9 mouse cellular contexts compared by ENCODE assay signal in genomic region chr8:111989911-111990310, GRCm38 (mm10). TPM values are rescaled to one million over a fixed set of nuclear protein-coding genes. Genes with fewer than 3 reads are reported as not detected.
DNase-seq lines count a peak whose midpoint lies in the region; ATAC-seq and TF ChIP-seq lines count a peak whose summit lies in the region.
"Had no signal": no experiment of that assay in that cellular context is flagged by ENCODE, and none has a peak within 500 bp of the region (broad histone marks: within the 10 kb centered on the region; RNA-seq: fewer than 3 reads in every experiment).

No protein-coding gene starts in this region.

- DNase-seq in CD8-positive naive resting alpha-beta T cell, adult 2 months (ENCODE audit: low read depth in 2 of 2, low spot score in 2 of 2), result peak; percentile 72 to 78
- DNase-seq in ZHBTc4 (ENCODE audit: low read depth, low spot score), result peak; percentile 93
- peak; percentile 81 to 91 for DNase-seq in cerebellum, postnatal 25 days
- DNase-seq in heart, adult 2 months, result peak; percentile 67 to 79
- peak; percentile 83 for DNase-seq in layer of hippocampus, adult 11-12 months (ENCODE audit: low spot score)
- peak; percentile 85 for DNase-seq in lung, postnatal 0 days (ENCODE audit: low spot score)
- peak; percentile 42 for DNase-seq in right cerebral cortex, postnatal 25 days
- DNase-seq in urinary bladder, postnatal 4 days (ENCODE audit: low spot score in 2 of 2), result peak; percentile 53 to 80

- H3K4me1 ChIP-seq in heart, adult 2 months (ENCODE audit: control insufficient read depth, insufficient read depth, low read length), result no peaks in the 10 kb centered on the region
- no peaks in the 10 kb centered on the region for H3K4me1 ChIP-seq in lung, postnatal 0 days (ENCODE audit: insufficient read depth, low read depth, low read length)

- TF ChIP-seq EP300 in heart, adult 2 months (IDR thresholded peaks at IDR 0.05; ENCODE audit: insufficient read depth, low read depth, low read length), result no peak
- no peak for TF ChIP-seq EP300 in lung, postnatal 0 days (IDR thresholded peaks at IDR 0.05)

- H3K27me3 ChIP-seq in heart, adult 2 months (ENCODE audit: control insufficient read depth, insufficient read depth, low read length), result no peaks in the 10 kb centered on the region
- H3K27me3 ChIP-seq in lung, postnatal 0 days (replicated peaks; ENCODE audit: insufficient read depth, low read length), result no peaks in the 10 kb centered on the region
- H3K27me3 ChIP-seq: limb, embryonic 12.5 days had no signal

- no peak overlapping the region for H3K4me2 ChIP-seq in lung, postnatal 0 days (replicated peaks; ENCODE audit: low read depth, low read length)
- H3K4me2 ChIP-seq: limb, embryonic 12.5 days had no signal

- H3K9me3 ChIP-seq in lung, postnatal 0 days (ENCODE audit: low read length), result no peaks in the 10 kb centered on the region
- H3K9me3 ChIP-seq: limb, embryonic 12.5 days had no signal

- peak; percentile 95 for TF ChIP-seq CTCF in heart, adult 2 months (IDR thresholded peaks at IDR 0.05)
- TF ChIP-seq CTCF in lung, postnatal 0 days (IDR thresholded peaks at IDR 0.05), result peak; percentile 91

- TF ChIP-seq POLR2A in heart, adult 2 months (IDR thresholded peaks at IDR 0.05; ENCODE audit: insufficient read depth, low read depth, low read length), result no peak

- no peak overlapping the region for H3K9ac ChIP-seq in heart, adult 2 months (ENCODE audit: low read depth, low read length)
- H3K9ac ChIP-seq in lung, postnatal 0 days (replicated peaks; ENCODE audit: low read depth), result no peak overlapping the region
- H3K9ac ChIP-seq: limb, embryonic 12.5 days had no signal

- no peaks in the 10 kb centered on the region for H3K79me2 ChIP-seq in heart, adult 2 months (replicated peaks; ENCODE audit: control insufficient read depth, insufficient read depth, low read length)

- H3K27ac ChIP-seq in heart, adult 2 months, result no peak overlapping the region; the same call in 1 of the 2 replicates
- no peak overlapping the region for H3K27ac ChIP-seq in lung, postnatal 0 days (ENCODE audit: low read length)
- H3K27ac ChIP-seq: limb, embryonic 12.5 days had no signal

- H3K4me3 ChIP-seq in heart, adult 2 months, result no peak overlapping the region
- H3K4me3 ChIP-seq in lung, postnatal 0 days (ENCODE audit: low read depth, low read length), result no peak overlapping the region
- H3K4me3 ChIP-seq: limb, embryonic 12.5 days had no signal

- intact Hi-C loops in heart, adult 2 months (cut with DNase I), result loop anchor here (1.0 to 2.0 kb wide), 2 partner anchors 49 to 109 kb away; partner anchors contain the start of gene Gabarapl2

- 8% methylated on average over 7 of the region's 7 CpGs for WGBS in heart, adult 2 months
- 6% methylated on average over 7 of the region's 7 CpGs for WGBS in lung, postnatal 0 days

- no peaks in the 10 kb centered on the region for H3K36me3 ChIP-seq in heart, adult 2 months (ENCODE audit: control insufficient read depth, insufficient read depth, low read length)
- H3K36me3 ChIP-seq in lung, postnatal 0 days (ENCODE audit: insufficient read depth, low read length), result 0 out of 2 replicates have a peak, but pooled peaks cover 4% of the 10 kb centered on the region

- peak; percentile 63 for ATAC-seq in lung, postnatal 0 days

RNA-seq across cellular contexts. Expression of gene Adat1, which starts 2.2 kb away (rescaled TPM):
- 1 to 10 TPM; 1.8 to 2.0 TPM for total RNA-seq in heart, adult 2 months (2021)
- polyA plus RNA-seq in heart, adult 2 months (2012; rRNA removed), result 1.8 and 3.2 TPM in 2 replicates
- 2.4 and 2.8 TPM in 2 replicates for polyA plus RNA-seq in lung, postnatal 0 days (2015; fragmentation: Nextera tagmentation; extraction: Ambion mirVana)

RNA-seq across cellular contexts. Expression of gene Kars, which starts 21.2 kb away (rescaled TPM):
- 100 to 1,000 TPM; 100 to 111 TPM for total RNA-seq in heart, adult 2 months (2021)
- polyA plus RNA-seq in heart, adult 2 months (2012; rRNA removed), result 46.0 and 67.2 TPM in 2 replicates
- polyA plus RNA-seq in lung, postnatal 0 days (2015; fragmentation: Nextera tagmentation; extraction: Ambion mirVana), result 67.8 and 70.5 TPM in 2 replicates

RNA-seq across cellular contexts. Expression of gene Terf2ip, which starts 21.3 kb away (rescaled TPM):
- 10 to 100 TPM; 10.7 to 10.8 TPM for total RNA-seq in heart, adult 2 months (2021)
- 5.3 and 8.2 TPM in 2 replicates for polyA plus RNA-seq in heart, adult 2 months (2012; rRNA removed)
- polyA plus RNA-seq in lung, postnatal 0 days (2015; fragmentation: Nextera tagmentation; extraction: Ambion mirVana), result 13.3 and 17.5 TPM in 2 replicates

RNA-seq across cellular contexts. Expression of gene Gm6793, which starts 24.9 kb away (rescaled TPM):
- not detected for total RNA-seq in heart, adult 2 months (2021)
- not detected in 2 replicates for polyA plus RNA-seq in heart, adult 2 months (2012; rRNA removed)
- 0.24 TPM in 1 of 2 replicates, not detected in the other for polyA plus RNA-seq in lung, postnatal 0 days (2015; fragmentation: Nextera tagmentation; extraction: Ambion mirVana)

RNA-seq across cellular contexts. Expression of gene Gabarapl2, which starts 49.4 kb away (rescaled TPM):
- total RNA-seq in heart, adult 2 months (2021), result 100 to 1,000 TPM; 129 to 131 TPM
- 52.2 and 94.2 TPM in 2 replicates for polyA plus RNA-seq in heart, adult 2 months (2012; rRNA removed)
- polyA plus RNA-seq in lung, postnatal 0 days (2015; fragmentation: Nextera tagmentation; extraction: Ambion mirVana), result 287 and 320 TPM in 2 replicates

Comparison
In these comparisons a context has a peak if more than half of its experiments do, and no peak if none do; other contexts are left out.
1. DNase-seq: peak in every context shown above with its lines; median percentile 93 in ZHBTc4; 86 in cerebellum, postnatal 25 days; 85 in lung, postnatal 0 days; 83 in layer of hippocampus, adult 11-12 months; 75 in CD8-positive naive resting alpha-beta T cell, adult 2 months; 73 in heart, adult 2 months; 66 in urinary bladder, postnatal 4 days; 42 in right cerebral cortex, postnatal 25 days.